Mouse (Mus musculus): ENCODE results near the gene Itk. TPM values are rescaled to one million over a fixed set of nuclear protein-coding genes. Genes with fewer than 3 reads are reported as not detected.
"Not testable (repeated sequence)": the region's sequence is repeated elsewhere in the genome, so short reads cannot be mapped to it uniquely, and the experiment has no call there.

Gene Itk
- 0.02 TPM in 2 replicates for polyA plus RNA-seq (2012; rRNA removed)

DNA sequence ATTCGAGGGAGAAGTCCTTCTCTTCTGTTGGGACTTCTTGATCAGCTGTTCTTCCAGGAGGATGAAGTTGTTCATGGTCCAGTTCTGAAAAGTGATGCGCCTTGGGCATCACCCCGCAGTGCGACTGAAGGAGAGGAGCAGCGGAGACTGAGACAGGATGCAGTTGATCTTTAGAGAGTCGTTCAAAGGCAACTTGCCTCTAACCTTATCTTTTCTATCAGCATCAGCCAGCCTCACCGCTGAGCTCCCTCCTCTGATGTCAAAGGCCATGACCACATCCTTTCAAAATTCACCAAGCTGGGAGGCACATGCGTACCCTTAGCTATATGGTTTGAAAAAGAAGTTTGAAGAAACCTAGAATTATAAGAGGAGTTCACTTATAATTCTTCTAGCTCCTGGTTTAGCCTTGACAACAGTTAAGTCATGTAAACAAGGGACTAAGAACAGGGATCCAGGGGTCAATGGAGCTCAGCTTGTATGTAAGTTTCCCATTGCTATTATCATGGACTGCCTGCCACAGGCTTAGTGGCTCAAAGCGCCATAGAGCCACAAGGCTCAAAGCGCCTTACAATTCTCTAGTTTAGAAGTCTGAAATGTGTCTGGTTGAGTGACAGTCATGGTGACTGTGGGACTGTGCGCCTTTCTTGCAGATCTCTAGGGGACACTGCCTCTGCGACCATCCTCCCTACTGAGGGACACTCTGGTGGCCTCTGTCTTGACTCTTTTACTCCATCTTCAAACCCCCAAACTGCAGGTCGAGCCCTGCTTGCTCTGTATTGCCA is at the start of gene Itk:
Gene Itk, minus strand, starts transcription at position 180 of the 782 bp plus-strand sequence.
- no peaks in the 10 kb centered on the region for H3K27me3 ChIP-seq (ENCODE audit: control insufficient read depth, insufficient read depth, low read length)
- no peaks in the 10 kb centered on the region for H3K36me3 ChIP-seq (ENCODE audit: control insufficient read depth, insufficient read depth, low read length)
- no peak within 1 kb of the TSS for H3K4me3 ChIP-seq (ENCODE audit: control insufficient read depth, low read depth, low read length)
- no peaks in the 10 kb centered on the region for H3K4me1 ChIP-seq (ENCODE audit: control insufficient read depth, insufficient read depth, low read length)
- TF ChIP-seq CTCF (IDR thresholded peaks at IDR 0.05; ENCODE audit: control insufficient read depth, insufficient read depth, insufficient replicate concordance, low read depth, low read length) (no peak), POLR2A (IDR thresholded peaks at IDR 0.05; ENCODE audit: control insufficient read depth, low read depth, low read length) (no peak)
- no peak within 1 kb of the TSS for H3K27ac ChIP-seq (ENCODE audit: control insufficient read depth, insufficient read depth, low read depth, low read length)

DNA sequence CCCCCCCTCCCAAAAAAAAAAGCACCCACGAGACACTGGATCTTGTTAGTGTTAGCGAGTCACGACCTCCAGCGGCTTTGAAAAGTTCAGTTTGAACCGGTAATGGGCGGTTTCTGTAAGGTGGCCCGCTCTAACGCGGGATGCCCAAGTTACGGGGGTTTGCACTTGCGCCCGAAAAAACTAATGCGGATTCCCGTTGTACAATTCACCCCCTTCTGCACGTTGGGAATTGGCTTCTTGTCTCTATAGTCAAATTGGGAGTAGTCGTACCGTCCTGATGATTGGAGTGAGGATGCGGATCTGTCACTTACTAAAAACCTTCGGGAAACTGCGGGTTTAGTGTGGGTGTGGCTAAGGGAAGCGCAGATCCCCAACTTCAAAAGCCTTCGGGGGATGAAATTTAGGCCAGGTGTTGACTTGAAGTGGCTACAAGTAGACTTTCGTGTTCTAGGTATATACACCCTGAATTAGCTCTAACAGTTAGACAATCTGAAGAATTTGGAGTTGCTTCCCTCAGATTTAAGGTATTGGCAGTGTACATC is 48.2 kb upstream of the Itk start:
- no peak for TF ChIP-seq POLR2A (IDR thresholded peaks at IDR 0.05; ENCODE audit: control insufficient read depth, low read depth, low read length)
- no peak for TF ChIP-seq CTCF (IDR thresholded peaks at IDR 0.05; ENCODE audit: control insufficient read depth, insufficient read depth, insufficient replicate concordance, low read depth, low read length)
- H3K4me3 ChIP-seq (ENCODE audit: control insufficient read depth, low read depth, low read length): peak overlapping the region; percentile 99
- no peaks in the 10 kb centered on the region for H3K27me3 ChIP-seq (ENCODE audit: control insufficient read depth, insufficient read depth, low read length)
- H3K27ac ChIP-seq (ENCODE audit: control insufficient read depth, insufficient read depth, low read depth, low read length): peak overlapping the region; percentile 91
- peaks cover 2% of the 10 kb centered on the region; the same call in 1 of the 2 replicates for H3K4me1 ChIP-seq (ENCODE audit: control insufficient read depth, insufficient read depth, low read length)
- H3K36me3 ChIP-seq (ENCODE audit: control insufficient read depth, insufficient read depth, low read length): peaks cover 4% of the 10 kb centered on the region

DNA sequence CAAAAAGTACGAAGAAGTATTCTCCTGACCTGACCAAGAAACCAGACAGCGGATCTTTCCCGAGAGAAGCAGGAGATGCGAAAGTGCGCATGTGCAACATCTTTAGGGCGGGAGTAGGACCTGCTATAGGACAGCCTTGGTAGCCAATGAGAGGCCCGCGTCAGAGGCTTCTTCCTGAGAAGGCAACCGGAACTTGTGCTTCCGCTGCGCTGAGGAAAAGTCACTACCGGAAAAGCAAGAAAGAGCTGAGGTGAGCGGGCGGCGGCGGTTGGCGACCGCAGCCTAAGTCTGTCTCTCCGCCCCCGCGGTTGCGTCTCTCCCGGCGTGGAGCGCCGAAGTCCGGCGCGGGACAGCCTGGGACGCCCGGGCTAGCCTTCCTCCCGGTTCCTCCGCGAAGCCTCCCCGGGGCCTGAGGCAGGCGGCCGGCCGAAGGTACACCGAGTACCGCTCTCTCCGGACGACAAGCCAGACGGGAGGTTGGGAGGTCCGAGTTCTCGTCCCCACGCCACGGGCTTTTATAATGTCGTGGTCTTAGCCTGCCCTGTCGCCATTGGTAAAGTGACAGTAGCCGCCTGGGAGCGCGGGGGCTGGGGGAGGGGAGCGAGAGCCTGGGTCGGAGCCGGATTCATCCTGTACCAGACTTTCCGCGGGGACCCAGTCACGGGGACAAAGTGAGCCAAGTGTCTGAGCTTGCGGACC is 47.6 kb upstream of the Itk start, which contains the start of gene Med7:
Gene Med7, plus strand, starts transcription at position 166 of the 699 bp plus-strand sequence.
- H3K4me1 ChIP-seq (ENCODE audit: control insufficient read depth, insufficient read depth, low read length): peaks cover 2% of the 10 kb centered on the region; the same call in 1 of the 2 replicates
- H3K27ac ChIP-seq (ENCODE audit: control insufficient read depth, insufficient read depth, low read depth, low read length): peak within 1 kb of the TSS; percentile 91
- H3K36me3 ChIP-seq (ENCODE audit: control insufficient read depth, insufficient read depth, low read length): peaks cover 4% of the 10 kb centered on the region
- no peaks in the 10 kb centered on the region for H3K27me3 ChIP-seq (ENCODE audit: control insufficient read depth, insufficient read depth, low read length)
- peak within 1 kb of the TSS; percentile 99 for H3K4me3 ChIP-seq (ENCODE audit: control insufficient read depth, low read depth, low read length)
- TF ChIP-seq CTCF (IDR thresholded peaks at IDR 0.05; ENCODE audit: control insufficient read depth, insufficient read depth, insufficient replicate concordance, low read depth, low read length): no peak
- peak; percentile 84; the same call in 1 of the 2 replicates for TF ChIP-seq POLR2A (IDR thresholded peaks at IDR 0.05; ENCODE audit: control insufficient read depth, low read depth, low read length)

DNA sequence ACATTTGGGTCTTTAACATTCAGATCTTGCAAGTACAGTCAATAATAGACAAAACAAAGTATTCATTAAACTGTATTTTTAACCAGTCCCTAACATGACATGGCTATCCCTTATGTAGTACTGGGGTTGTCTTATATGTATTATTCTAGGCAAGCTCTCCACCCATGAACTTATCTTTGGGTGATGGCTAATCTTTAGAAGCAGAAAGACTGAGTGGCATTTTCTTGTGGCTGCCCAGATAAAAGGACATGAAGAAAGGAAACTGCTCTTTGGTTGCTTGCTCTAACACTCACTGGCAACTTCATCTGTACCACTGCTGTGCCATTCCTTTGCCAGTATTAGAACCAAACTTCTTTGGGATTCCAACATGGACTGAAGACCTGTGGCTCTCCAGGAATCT is 46.0 kb upstream of the Itk start:
- TF ChIP-seq POLR2A (IDR thresholded peaks at IDR 0.05; ENCODE audit: control insufficient read depth, low read depth, low read length) (no peak), CTCF (IDR thresholded peaks at IDR 0.05; ENCODE audit: control insufficient read depth, insufficient read depth, insufficient replicate concordance, low read depth, low read length) (no peak)

DNA sequence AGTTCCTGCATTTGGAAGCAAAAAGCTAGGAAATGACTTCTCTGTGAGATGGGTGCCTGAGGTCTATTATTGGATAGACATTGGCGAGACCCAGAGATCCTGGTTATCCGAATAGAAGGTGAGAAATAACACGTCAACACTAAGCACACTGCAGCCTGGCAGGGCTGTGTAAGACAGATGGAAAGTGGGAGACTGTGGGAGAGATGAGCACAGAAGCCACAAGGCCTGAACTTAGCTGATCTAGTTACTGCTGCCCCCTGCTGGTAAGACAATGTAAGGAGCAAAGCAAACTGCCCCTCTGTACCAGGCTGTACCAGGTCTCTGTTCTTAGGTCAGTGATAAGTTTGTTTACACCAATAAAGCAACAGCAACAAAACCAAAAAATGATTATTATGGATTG is 41.8 kb upstream of the Itk start:
- H3K27me3 ChIP-seq (ENCODE audit: control insufficient read depth, insufficient read depth, low read length): no peaks in the 10 kb centered on the region
- H3K4me3 ChIP-seq (ENCODE audit: control insufficient read depth, low read depth, low read length): no peak overlapping the region
- H3K36me3 ChIP-seq (ENCODE audit: control insufficient read depth, insufficient read depth, low read length): no peaks in the 10 kb centered on the region
- no peak overlapping the region for H3K27ac ChIP-seq (ENCODE audit: control insufficient read depth, insufficient read depth, low read depth, low read length)
- TF ChIP-seq CTCF (IDR thresholded peaks at IDR 0.05; ENCODE audit: control insufficient read depth, insufficient read depth, insufficient replicate concordance, low read depth, low read length): peak; percentile 55; the same call in 1 of the 2 replicates
- no peak for TF ChIP-seq POLR2A (IDR thresholded peaks at IDR 0.05; ENCODE audit: control insufficient read depth, low read depth, low read length)
- H3K4me1 ChIP-seq (ENCODE audit: control insufficient read depth, insufficient read depth, low read length): no peaks in the 10 kb centered on the region; the same call in 1 of the 2 replicates

More for the DNA sequence above, 46.0 kb upstream of the Itk start:
- Histone ChIP-seq H3K4me1 (ENCODE audit: control insufficient read depth, insufficient read depth, low read length) (peaks cover 2% of the 10 kb centered on the region; the same call in 1 of the 2 replicates), H3K27me3 (ENCODE audit: control insufficient read depth, insufficient read depth, low read length) (no peaks in the 10 kb centered on the region), H3K27ac (ENCODE audit: control insufficient read depth, insufficient read depth, low read depth, low read length) (no peak overlapping the region), H3K4me3 (ENCODE audit: control insufficient read depth, low read depth, low read length) (no peak overlapping the region), H3K36me3 (ENCODE audit: control insufficient read depth, insufficient read depth, low read length) (peaks cover under 1% of the 10 kb centered on the region)

DNA sequence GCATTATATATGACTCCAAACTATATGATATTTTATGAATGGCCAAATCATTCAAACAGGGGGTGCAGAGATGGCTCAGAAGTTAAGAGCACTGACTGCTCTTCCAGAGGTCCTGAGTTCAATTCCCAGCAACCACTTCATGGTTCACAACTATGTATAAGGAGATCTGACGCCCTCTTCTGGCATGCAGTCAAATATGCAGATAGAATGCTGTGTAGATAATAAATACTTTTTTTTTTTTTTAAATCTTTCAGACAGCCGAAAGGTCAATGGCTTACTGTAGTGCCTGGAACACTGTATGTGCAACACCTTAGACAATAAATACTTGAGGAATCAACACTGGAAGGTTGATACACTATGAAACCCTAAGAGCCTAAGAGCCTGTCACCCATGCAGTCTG is 40.8 kb upstream of the Itk start:
- no peak for TF ChIP-seq POLR2A (IDR thresholded peaks at IDR 0.05; ENCODE audit: control insufficient read depth, low read depth, low read length)
- no peak overlapping the region for H3K27ac ChIP-seq (ENCODE audit: control insufficient read depth, insufficient read depth, low read depth, low read length)
- no peaks in the 10 kb centered on the region for H3K27me3 ChIP-seq (ENCODE audit: control insufficient read depth, insufficient read depth, low read length)
- no peaks in the 10 kb centered on the region for H3K4me1 ChIP-seq (ENCODE audit: control insufficient read depth, insufficient read depth, low read length)
- H3K4me3 ChIP-seq (ENCODE audit: control insufficient read depth, low read depth, low read length): no peak overlapping the region
- no peaks in the 10 kb centered on the region for H3K36me3 ChIP-seq (ENCODE audit: control insufficient read depth, insufficient read depth, low read length)

DNA sequence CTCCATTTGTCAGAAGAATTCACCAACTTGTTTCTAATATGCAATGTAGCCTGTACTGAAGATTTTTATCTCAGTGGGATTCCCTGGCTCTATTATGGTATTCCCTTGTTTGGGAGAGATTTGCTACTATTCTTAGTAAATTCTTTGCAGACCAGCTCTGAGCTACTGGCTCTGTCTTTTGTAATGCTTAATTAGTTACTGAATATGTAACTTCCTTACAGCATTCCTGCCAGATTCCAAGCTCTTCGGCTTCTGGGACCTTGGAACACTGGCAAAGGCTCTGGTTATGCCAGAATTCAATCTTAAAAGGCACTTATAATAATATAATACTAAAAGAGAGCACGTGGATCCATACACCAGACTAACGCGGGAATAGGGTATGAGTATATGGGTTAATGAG is 38.8 kb upstream of the Itk start:
- H3K4me1 ChIP-seq (ENCODE audit: control insufficient read depth, insufficient read depth, low read length); H3K27ac ChIP-seq (ENCODE audit: control insufficient read depth, insufficient read depth, low read depth, low read length); H3K4me3 ChIP-seq (ENCODE audit: control insufficient read depth, low read depth, low read length): not testable (repeated sequence)

More for the DNA sequence above, 38.8 kb upstream of the Itk start:
- not testable (repeated sequence) for H3K36me3 ChIP-seq (ENCODE audit: control insufficient read depth, insufficient read depth, low read length); H3K27me3 ChIP-seq (ENCODE audit: control insufficient read depth, insufficient read depth, low read length)

All from testis, adult 2 months (tissue).